Mouse (Mus musculus) right cerebral cortex, postnatal 25 days (tissue): ENCODE data around the gene Mcoln3.

Experiments
- DNase-seq: peaks from one replicate; pipeline ENCODE4 v3.0.0; 2022

Mcoln3 gene

GRCm38 (mm10) chr3:146135417-146135816, 18.2 kb downstream of the Mcoln3 start:
- no peak for DNase-seq

- no peak for DNase-seq
Measured at GRCm38 (mm10) chr3:146136422-146136821, 19.2 kb downstream of the Mcoln3 start.

- no peak for DNase-seq
Measured at GRCm38 (mm10) chr3:146140276-146140675, 23.0 kb downstream of the Mcoln3 start.

GRCm38 (mm10) chr3:146142523-146142922, 25.3 kb downstream of the Mcoln3 start:
- no peak for DNase-seq

- DNase-seq: no peak
Measured at GRCm38 (mm10) chr3:146145501-146145900, 28.3 kb downstream of the Mcoln3 start.

GRCm38 (mm10) chr3:146146131-146146530, 28.9 kb downstream of the Mcoln3 start:
- no peak for DNase-seq

- DNase-seq: no peak
Measured at GRCm38 (mm10) chr3:146149156-146150057, 32.2 kb downstream of the Mcoln3 start, which contains the start of gene Mcoln2. Gene Mcoln2 (plus strand): TSS chr3:146149833.

GRCm38 (mm10) chr3:146150058-146150400, 32.8 kb downstream of the Mcoln3 start:
- DNase-seq: no peak

GRCm38 (mm10) chr3:146150560-146150959, 33.3 kb downstream of the Mcoln3 start:
- no peak for DNase-seq

- DNase-seq: no peak
Measured at GRCm38 (mm10) chr3:146151328-146151727, 34.1 kb downstream of the Mcoln3 start.

GRCm38 (mm10) chr3:146151755-146152154, 34.5 kb downstream of the Mcoln3 start:
- DNase-seq: no peak

GRCm38 (mm10) chr3:146152348-146152747, 35.1 kb downstream of the Mcoln3 start:
- no peak for DNase-seq

GRCm38 (mm10) chr3:146152913-146153312, 35.7 kb downstream of the Mcoln3 start:
- DNase-seq: no peak

GRCm38 (mm10) chr3:146153862-146154611, 36.8 kb downstream of the Mcoln3 start:
- no peak for DNase-seq

- DNase-seq: no peak
Measured at GRCm38 (mm10) chr3:146155628-146156576, 38.7 kb downstream of the Mcoln3 start.

GRCm38 (mm10) chr3:146156811-146157210, 39.6 kb downstream of the Mcoln3 start:
- DNase-seq: no peak

GRCm38 (mm10) chr3:146158039-146158438, 40.8 kb downstream of the Mcoln3 start:
- DNase-seq: no peak

- no peak for DNase-seq
Measured at GRCm38 (mm10) chr3:146159360-146159759, 42.1 kb downstream of the Mcoln3 start.

- DNase-seq: no peak
Measured at GRCm38 (mm10) chr3:146162197-146162596, 44.9 kb downstream of the Mcoln3 start.

GRCm38 (mm10) chr3:146169356-146169755, 52.1 kb downstream of the Mcoln3 start:
- no peak for DNase-seq

GRCm38 (mm10) chr3:146173030-146173429, 55.8 kb downstream of the Mcoln3 start:
- DNase-seq: no peak

- DNase-seq: no peak
Measured at GRCm38 (mm10) chr3:146174215-146174614, 57.0 kb downstream of the Mcoln3 start.

- DNase-seq: no peak
Measured at GRCm38 (mm10) chr3:146177295-146177694, 60.0 kb downstream of the Mcoln3 start.
